Mouse (Mus musculus): ENCODE measurements around the gene Dip2a. TPM values are rescaled to one million over a fixed set of nuclear protein-coding genes. Genes with fewer than 3 reads are reported as not detected.

The Dip2a gene
- total RNA-seq, 1 experiment, result 9.0 TPM

- Histone ChIP-seq H3K4me1 (ENCODE audit: control insufficient read depth in 2 of 2, insufficient read depth in 2 of 2, low read length in 2 of 2, poor library complexity in 1 of 2) (no peaks in the 10 kb centered on the region), H3K36me3 (ENCODE audit: control insufficient read depth, insufficient read depth, low read length, poor library complexity, severe bottlenecking) (no peaks in the 10 kb centered on the region; the same call in 1 of the 2 replicates), H3K4me3 (ENCODE audit: insufficient read depth in 1 of 2, low read depth in 1 of 2, low read length in 2 of 2, poor library complexity in 1 of 2, severe bottlenecking in 1 of 2) (no peak overlapping the region), H3K9me3 (ENCODE audit: control insufficient read depth, insufficient read depth, low read depth, low read length) (no peaks in the 10 kb centered on the region), H3K27ac (ENCODE audit: insufficient read depth, low read depth, low read length, poor library complexity, severe bottlenecking) (no peak overlapping the region), H3K9ac (ENCODE audit: insufficient read depth, low read depth, low read length, poor library complexity, severe bottlenecking) (no peak overlapping the region)
- TF ChIP-seq ZC3H11A (IDR thresholded peaks at IDR 0.05; ENCODE audit: borderline replicate concordance, low read depth, low read length) (no peak), MAFK (IDR thresholded peaks at IDR 0.05; ENCODE audit: insufficient read depth, low read depth, low read length) (no peak), HCFC1 (IDR thresholded peaks at IDR 0.05; ENCODE audit: borderline replicate concordance, insufficient read depth, low read length) (no peak), ZNF384 (IDR thresholded peaks at IDR 0.05; ENCODE audit: low read depth, low read length) (no peak), CHD2 (IDR thresholded peaks at IDR 0.05; ENCODE audit: low read depth, low read length) (no peak)
- peak; percentile 20 for DNase-seq (ENCODE audit: low read depth, low spot score)
- in situ Hi-C loops (cut with MboI; ENCODE audit: low sequenced_read_pairs in 2 of 2, unreplicated experiment in 2 of 2), result no loop called here
Measured at GRCm38 (mm10) chr10:76271238-76271637, 73.9 kb downstream of the Dip2a start.

- DNase-seq (ENCODE audit: low read depth, low spot score), result no peak
- Histone ChIP-seq H3K36me3 (ENCODE audit: control insufficient read depth, insufficient read depth, low read length, poor library complexity, severe bottlenecking) (no peaks in the 10 kb centered on the region; the same call in 1 of the 2 replicates), H3K9me3 (ENCODE audit: control insufficient read depth, insufficient read depth, low read depth, low read length) (no peaks in the 10 kb centered on the region), H3K9ac (ENCODE audit: insufficient read depth, low read depth, low read length, poor library complexity, severe bottlenecking) (no peak overlapping the region), H3K4me1 (ENCODE audit: control insufficient read depth in 2 of 2, insufficient read depth in 2 of 2, low read length in 2 of 2, poor library complexity in 1 of 2) (peaks cover 0 to 7% of the 10 kb centered on the region in 2 experiments; a peak in 1 of 4 replicates), H3K27ac (ENCODE audit: insufficient read depth, low read depth, low read length, poor library complexity, severe bottlenecking) (no peak overlapping the region), H3K4me3 (ENCODE audit: insufficient read depth in 1 of 2, low read depth in 1 of 2, low read length in 2 of 2, poor library complexity in 1 of 2, severe bottlenecking in 1 of 2) (no peak overlapping the region)
- TF ChIP-seq ZC3H11A (IDR thresholded peaks at IDR 0.05; ENCODE audit: borderline replicate concordance, low read depth, low read length), result no peak
- TF ChIP-seq ZNF384 (IDR thresholded peaks at IDR 0.05; ENCODE audit: low read depth, low read length), result no peak
- no peak for TF ChIP-seq MAFK (IDR thresholded peaks at IDR 0.05; ENCODE audit: insufficient read depth, low read depth, low read length)
- no peak for TF ChIP-seq CHD2 (IDR thresholded peaks at IDR 0.05; ENCODE audit: low read depth, low read length)
- no peak for TF ChIP-seq HCFC1 (IDR thresholded peaks at IDR 0.05; ENCODE audit: borderline replicate concordance, insufficient read depth, low read length)
- in situ Hi-C loops (cut with MboI; ENCODE audit: low sequenced_read_pairs in 2 of 2, unreplicated experiment in 2 of 2), result no loop called here
Measured at GRCm38 (mm10) chr10:76262431-76262830, 82.7 kb downstream of the Dip2a start.

GRCm38 (mm10) chr10:76261447-76261846 is 83.6 kb downstream of the Dip2a start:
- Histone ChIP-seq H3K9ac (ENCODE audit: insufficient read depth, low read depth, low read length, poor library complexity, severe bottlenecking) (no peak overlapping the region), H3K4me3 (ENCODE audit: insufficient read depth in 1 of 2, low read depth in 1 of 2, low read length in 2 of 2, poor library complexity in 1 of 2, severe bottlenecking in 1 of 2) (no peak overlapping the region), H3K4me1 (ENCODE audit: control insufficient read depth in 2 of 2, insufficient read depth in 2 of 2, low read length in 2 of 2, poor library complexity in 1 of 2) (peaks cover 0 to 7% of the 10 kb centered on the region in 2 experiments; a peak in 1 of 4 replicates), H3K27ac (ENCODE audit: insufficient read depth, low read depth, low read length, poor library complexity, severe bottlenecking) (no peak overlapping the region), H3K36me3 (ENCODE audit: control insufficient read depth, insufficient read depth, low read length, poor library complexity, severe bottlenecking) (no peaks in the 10 kb centered on the region), H3K9me3 (ENCODE audit: control insufficient read depth, insufficient read depth, low read depth, low read length) (no peaks in the 10 kb centered on the region)
- DNase-seq (ENCODE audit: low read depth, low spot score), result no peak
- TF ChIP-seq ZC3H11A (IDR thresholded peaks at IDR 0.05; ENCODE audit: borderline replicate concordance, low read depth, low read length) (no peak), HCFC1 (IDR thresholded peaks at IDR 0.05; ENCODE audit: borderline replicate concordance, insufficient read depth, low read length) (no peak), MAFK (IDR thresholded peaks at IDR 0.05; ENCODE audit: insufficient read depth, low read depth, low read length) (no peak), CHD2 (IDR thresholded peaks at IDR 0.05; ENCODE audit: low read depth, low read length) (no peak), ZNF384 (IDR thresholded peaks at IDR 0.05; ENCODE audit: low read depth, low read length) (no peak)
- in situ Hi-C loops (cut with MboI; ENCODE audit: low sequenced_read_pairs in 2 of 2, unreplicated experiment in 2 of 2), result no loop called here

DNA sequence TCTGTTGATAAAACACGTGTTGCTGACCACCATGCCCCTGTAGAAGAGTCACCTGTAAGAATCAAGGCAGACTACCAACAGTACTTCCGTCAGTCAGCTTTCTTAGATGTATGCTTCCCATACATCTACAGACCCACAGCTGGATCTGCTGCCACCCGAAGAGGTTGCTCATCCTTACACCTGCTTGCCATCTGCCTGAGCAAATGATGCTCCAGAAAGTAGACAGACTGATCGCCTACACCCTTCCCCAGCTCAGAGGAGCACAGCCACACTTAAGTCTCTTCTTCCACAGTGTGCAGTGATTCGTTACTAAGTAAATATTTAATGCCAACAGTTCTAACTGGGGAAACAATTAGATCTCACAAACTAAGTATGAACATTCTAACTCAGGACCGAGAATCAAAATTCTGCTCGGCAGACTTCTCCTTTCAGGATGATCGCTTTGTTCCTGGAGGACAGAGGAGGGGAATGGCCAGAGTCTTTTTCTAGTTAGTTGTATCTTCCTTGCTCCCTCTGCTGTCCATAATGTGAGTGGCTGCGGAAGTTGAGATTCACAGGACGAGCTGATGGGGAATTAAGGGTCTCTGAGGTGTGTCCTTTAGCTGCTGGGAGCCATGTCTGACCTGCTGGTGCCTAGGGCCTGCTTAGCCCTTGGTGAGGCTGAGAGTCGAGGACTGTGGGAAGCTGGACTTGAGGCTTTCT is 84.6 kb downstream of the Dip2a start:
- Histone ChIP-seq H3K4me1 (ENCODE audit: control insufficient read depth in 2 of 2, insufficient read depth in 2 of 2, low read length in 2 of 2, poor library complexity in 1 of 2) (peaks cover 0 to 7% of the 10 kb centered on the region in 2 experiments; a peak in 1 of 4 replicates), H3K9me3 (ENCODE audit: control insufficient read depth, insufficient read depth, low read depth, low read length) (no peaks in the 10 kb centered on the region), H3K4me3 (ENCODE audit: insufficient read depth in 1 of 2, low read depth in 1 of 2, low read length in 2 of 2, poor library complexity in 1 of 2, severe bottlenecking in 1 of 2) (no peak overlapping the region), H3K9ac (ENCODE audit: insufficient read depth, low read depth, low read length, poor library complexity, severe bottlenecking) (no peak overlapping the region), H3K36me3 (ENCODE audit: control insufficient read depth, insufficient read depth, low read length, poor library complexity, severe bottlenecking) (no peaks in the 10 kb centered on the region), H3K27ac (ENCODE audit: insufficient read depth, low read depth, low read length, poor library complexity, severe bottlenecking) (no peak overlapping the region)
- in situ Hi-C loops (cut with MboI; ENCODE audit: low sequenced_read_pairs in 2 of 2, unreplicated experiment in 2 of 2), result no loop called here
- TF ChIP-seq ZNF384 (IDR thresholded peaks at IDR 0.05; ENCODE audit: low read depth, low read length), result no peak
- TF ChIP-seq CHD2 (IDR thresholded peaks at IDR 0.05; ENCODE audit: low read depth, low read length), result no peak
- TF ChIP-seq MAFK (IDR thresholded peaks at IDR 0.05; ENCODE audit: insufficient read depth, low read depth, low read length), result no peak
- no peak for TF ChIP-seq HCFC1 (IDR thresholded peaks at IDR 0.05; ENCODE audit: borderline replicate concordance, insufficient read depth, low read length)
- no peak for TF ChIP-seq ZC3H11A (IDR thresholded peaks at IDR 0.05; ENCODE audit: borderline replicate concordance, low read depth, low read length)
- no peak for DNase-seq (ENCODE audit: low read depth, low spot score)

All from ES-E14 (cell line).